Mouse (Mus musculus) monocyte, adult 5-6 weeks (primary cell): Measurements from ENCODE around the gene Cfap61. TPM values are rescaled to one million over a fixed set of nuclear protein-coding genes. Genes with fewer than 3 reads are reported as not detected.

Experiments
- ATAC-seq: fragments of 153-309, 156-312 bp; replicated peaks from 2 replicates; pipeline ENCODE4 v1.8.0; 2017; ENCODE audit warnings: mild to moderate bottlenecking; ENCODE audit not compliant: low TSS enrichment, insufficient number of reproducible peaks, severe bottlenecking, poor library complexity, low FRiP score
- total RNA-seq: library from RNA; stranded (forward); fragments of 200-1000, 200-491, 200-594 nt; gene quantifications from 3 replicates; pipeline ENCODE4 v1.2.3, GENCODE M21; 2017

Cfap61 gene
- total RNA-seq, 1 experiment from 2014 or later, result not detected

GRCm38 (mm10) chr2:146196126-146196525 is 261.5 kb downstream of the Cfap61 start:
- no peak for ATAC-seq

GRCm38 (mm10) chr2:146197947-146198346 is 263.4 kb downstream of the Cfap61 start:
- ATAC-seq, result no peak

- ATAC-seq, result no peak
Observed at GRCm38 (mm10) chr2:146210968-146211367, 276.4 kb downstream of the Cfap61 start.

GRCm38 (mm10) chr2:146214715-146215114 is 280.1 kb downstream of the Cfap61 start:
- ATAC-seq, result no peak

GRCm38 (mm10) chr2:146216111-146217064 is 281.8 kb downstream of the Cfap61 start:
- no peak for ATAC-seq

- no peak for ATAC-seq
Observed at GRCm38 (mm10) chr2:146217227-146217980, 282.8 kb downstream of the Cfap61 start.

GRCm38 (mm10) chr2:146218161-146218691 is 283.6 kb downstream of the Cfap61 start:
- no peak for ATAC-seq

GRCm38 (mm10) chr2:146218881-146219535 is 284.4 kb downstream of the Cfap61 start:
- ATAC-seq, result no peak

GRCm38 (mm10) chr2:146219791-146220190 is 285.2 kb downstream of the Cfap61 start:
- ATAC-seq, result no peak

GRCm38 (mm10) chr2:146220591-146221075 is 286.0 kb downstream of the Cfap61 start:
- no peak for ATAC-seq

GRCm38 (mm10) chr2:146221076-146221928 is 286.7 kb downstream of the Cfap61 start, which contains the start of gene Insm1:
TSS of gene Insm1 (plus strand) at chr2:146221921.
- no peak for ATAC-seq

- ATAC-seq, result no peak
Observed at GRCm38 (mm10) chr2:146221929-146222278, 287.3 kb downstream of the Cfap61 start.

GRCm38 (mm10) chr2:146222279-146223175 is 287.9 kb downstream of the Cfap61 start:
- ATAC-seq, result no peak

GRCm38 (mm10) chr2:146223176-146223905 is 288.8 kb downstream of the Cfap61 start:
- no peak for ATAC-seq

GRCm38 (mm10) chr2:146224141-146224540 is 289.6 kb downstream of the Cfap61 start:
- no peak for ATAC-seq

- ATAC-seq, result no peak
Observed at GRCm38 (mm10) chr2:146225818-146226217, 291.2 kb downstream of the Cfap61 start.
